17 mouse cellular contexts compared by ENCODE assay signal in genomic region chr11:112264077-112264476, GRCm38 (mm10).
"Had no signal": no experiment of that assay in that cellular context is flagged by ENCODE, and none has a peak within 500 bp of the region (broad histone marks: within the 10 kb centered on the region; RNA-seq: fewer than 3 reads in every experiment).

No protein-coding gene starts in this region.

- H3K9ac ChIP-seq: lung, embryonic 14.5 days; midbrain, embryonic 12.5 days; midbrain, embryonic 15.5 days; neural tube, embryonic 13.5 days; neural tube, embryonic 15.5 days had no signal

- DNase-seq: lung, adult 18-20 months; lung, embryonic 14.5 days; lung, postnatal 10 days; lung, postnatal 4 days; retina, postnatal 1 day; right cerebral cortex, adult 18-20 months; right cerebral cortex, postnatal 25 days; right cerebral cortex, postnatal 4 days; spleen, adult 18-20 months; thymus, adult 18-20 months; thymus, postnatal 14 days; thymus, postnatal 36 days had no signal

- H3K36me3 ChIP-seq: midbrain, embryonic 10.5 days; midbrain, embryonic 12.5 days; midbrain, embryonic 15.5 days; neural tube, embryonic 13.5 days; neural tube, embryonic 15.5 days had no signal

- ATAC-seq: midbrain, embryonic 15.5 days had no signal

- H3K4me3 ChIP-seq: midbrain, embryonic 10.5 days; midbrain, embryonic 12.5 days; midbrain, embryonic 15.5 days; neural tube, embryonic 13.5 days; neural tube, embryonic 15.5 days had no signal

- H3K4me1 ChIP-seq: midbrain, embryonic 10.5 days; midbrain, embryonic 12.5 days; midbrain, embryonic 15.5 days; neural tube, embryonic 13.5 days; neural tube, embryonic 15.5 days had no signal

- H3K4me2 ChIP-seq: lung, embryonic 14.5 days; midbrain, embryonic 12.5 days; midbrain, embryonic 15.5 days; neural tube, embryonic 13.5 days; neural tube, embryonic 15.5 days had no signal

- H3K9me3 ChIP-seq: midbrain, embryonic 10.5 days; midbrain, embryonic 12.5 days; midbrain, embryonic 15.5 days; neural tube, embryonic 13.5 days; neural tube, embryonic 15.5 days had no signal

- H3K27me3 ChIP-seq: midbrain, embryonic 12.5 days; midbrain, embryonic 15.5 days; neural tube, embryonic 13.5 days; neural tube, embryonic 15.5 days had no signal

- H3K27ac ChIP-seq: midbrain, embryonic 10.5 days; midbrain, embryonic 12.5 days; midbrain, embryonic 15.5 days; neural tube, embryonic 13.5 days; neural tube, embryonic 15.5 days had no signal
